9 mouse cellular contexts compared by ENCODE assay signal in genomic region chr3:84542450-84542849, GRCm38 (mm10). TPM values are rescaled to one million over a fixed set of nuclear protein-coding genes. Genes with fewer than 3 reads are reported as not detected.
DNase-seq lines count a peak whose midpoint lies in the region; ATAC-seq and TF ChIP-seq lines count a peak whose summit lies in the region.
"Not testable (repeated sequence)": the region's sequence is repeated elsewhere in the genome, so short reads cannot be mapped to it uniquely, and the experiment has no call there.
"Had no signal": no experiment of that assay in that cellular context is flagged by ENCODE, and none has a peak within 500 bp of the region (broad histone marks: within the 10 kb centered on the region; RNA-seq: fewer than 3 reads in every experiment).

No protein-coding gene starts in this region.

- TF ChIP-seq EP300 in CH12.LX (IDR thresholded peaks at IDR 0.05; ENCODE audit: low read length): not testable (repeated sequence)

- not testable (repeated sequence) for H3K9ac ChIP-seq in CH12.LX (ENCODE audit: insufficient read depth, low read depth); embryonic facial prominence, embryonic 14.5 days (ENCODE audit: low read depth, low read length)

- not testable (repeated sequence) for TF ChIP-seq POLR2A in CH12.LX (IDR thresholded peaks at IDR 0.05; ENCODE audit: low read depth, low read length); brain, embryonic 14.5 days (IDR thresholded peaks at IDR 0.05; ENCODE audit: borderline replicate concordance, extremely low read depth, insufficient read depth, insufficient read length, poor library complexity, severe bottlenecking); lung, adult 2 months (IDR thresholded peaks at IDR 0.05; ENCODE audit: borderline replicate concordance, extremely low read depth, low read depth, low read length)

- peak; percentile 43 for DNase-seq in CH12.LX (ENCODE audit: extremely low read depth)
- DNase-seq in brain, embryonic 14.5 days (ENCODE audit: low read depth): peak; percentile 64
- DNase-seq in embryonic facial prominence, embryonic 14.5 days (ENCODE audit: low spot score): peak; percentile 30
- peak; percentile 72 for DNase-seq in heart, postnatal 4 days
- peak; percentile 14 to 68 for DNase-seq in layer of hippocampus, adult 8-10 months (ENCODE audit: low spot score in 2 of 2)
- peak; percentile 66 for DNase-seq in lung, adult 2 months
- DNase-seq in retina, adult 2 months (ENCODE audit: low read depth, low spot score): peak; percentile 13
- peak; percentile 69 for DNase-seq in thymus, postnatal 14 days

- not testable (repeated sequence) for H3K27ac ChIP-seq in CH12.LX (ENCODE audit: insufficient read depth, low read depth); embryonic facial prominence, embryonic 14.5 days (replicated peaks; ENCODE audit: low read depth, low read length)

- H3K4me2 ChIP-seq in CH12.LX (ENCODE audit: insufficient read depth, low read depth, poor library complexity, severe bottlenecking); embryonic facial prominence, embryonic 14.5 days (ENCODE audit: low read depth, low read length): not testable (repeated sequence)

- dilution Hi-C loops in CH12.LX (cut with MboI; ENCODE audit: extremely low pct_ligation_motif_present, extremely low pct_unique_long_range_greater_than_20kb, low sequenced_read_pairs): not testable (repeated sequence)

- WGBS in embryonic facial prominence, embryonic 14.5 days: 11% methylated on average over 3 of the region's 3 CpGs
- WGBS in lung, adult 2 months: 12% methylated on average over 3 of the region's 3 CpGs

- not testable (repeated sequence) for H3K4me3 ChIP-seq in CH12.LX (replicated peaks in 1 of 3; ENCODE audit: low read depth in 2 of 3, low read length in 2 of 3, poor library complexity in 1 of 3); embryonic facial prominence, embryonic 14.5 days (ENCODE audit: low read depth, low read length); lung, adult 2 months (replicated peaks; ENCODE audit: extremely low read depth, low read depth, low read length)

- TF ChIP-seq CTCF in CH12.LX (conservative IDR thresholded peaks at IDR 0.05 in 1 of 2, IDR thresholded peaks at IDR 0.05 in 1 of 2; ENCODE audit: low read depth in 2 of 2, low read length in 2 of 2): peak in 1 of 2 experiments; percentile 84; a peak in 3 of 4 replicates
- peak; percentile 76; the same call in 1 of the 2 replicates for TF ChIP-seq CTCF in brain, embryonic 14.5 days (IDR thresholded peaks at IDR 0.05; ENCODE audit: borderline replicate concordance, extremely low read depth, insufficient read depth, insufficient read length)
- not testable (repeated sequence) for TF ChIP-seq CTCF in lung, adult 2 months (IDR thresholded peaks at IDR 0.05; ENCODE audit: insufficient read depth, low read length)

- in situ Hi-C loops in CH12.LX (cut with MboI; ENCODE audit: low pct_ligation_motif_present, low pct_unique_long_range_greater_than_20kb, low sequenced_read_pairs): loop anchor here (25.0 kb wide), 1 partner anchor 380 kb away; the partner anchor contains the start of genes Gm6525 and Mnd1

- not testable (repeated sequence) for H3K27me3 ChIP-seq in CH12.LX (replicated peaks); embryonic facial prominence, embryonic 14.5 days (replicated peaks; ENCODE audit: control insufficient read depth, insufficient read depth, low read length)

- H3K4me1 ChIP-seq in CH12.LX (ENCODE audit: control insufficient read depth in 1 of 2, insufficient read depth in 2 of 2); embryonic facial prominence, embryonic 14.5 days (ENCODE audit: control insufficient read depth, insufficient read depth, low read length); lung, adult 2 months (ENCODE audit: control insufficient read depth, insufficient read depth, low read length): not testable (repeated sequence)

- H3K79me2 ChIP-seq in CH12.LX (replicated peaks; ENCODE audit: control insufficient read depth, extremely low read depth, insufficient read depth, poor library complexity, severe bottlenecking): not testable (repeated sequence)

- peaks cover 0 to 17% of the 10 kb centered on the region in 2 experiments for H3K36me3 ChIP-seq in CH12.LX (replicated peaks in 1 of 2; ENCODE audit: control insufficient read depth in 1 of 2, insufficient read depth in 1 of 2, low read length in 1 of 2)
- H3K36me3 ChIP-seq in embryonic facial prominence, embryonic 14.5 days (ENCODE audit: control insufficient read depth, insufficient read depth, low read length): not testable (repeated sequence)

- not testable (repeated sequence) for H3K9me3 ChIP-seq in CH12.LX (replicated peaks; ENCODE audit: low read length); embryonic facial prominence, embryonic 14.5 days (ENCODE audit: control insufficient read depth, low read length)

- ATAC-seq in embryonic facial prominence, embryonic 14.5 days (ENCODE audit: low read depth): not testable (repeated sequence)

- peak; percentile 79 for TF ChIP-seq RAD21 in CH12.LX (IDR thresholded peaks at IDR 0.05; ENCODE audit: low read depth, low read length)

TF ChIP-seq in CH12.LX, 34 proteins besides CTCF, POLR2A, EP300 and RAD21:
- TF ChIP-seq IRF4 (IDR thresholded peaks at IDR 0.05; ENCODE audit: low read depth, low read length) (0 out of 2 replicates have a peak, but pooled peaks have one; percentile 14), SMC3 (IDR thresholded peaks at IDR 0.05; ENCODE audit: low read depth, low read length) (peak; percentile 73), ZC3H11A (IDR thresholded peaks at IDR 0.05; ENCODE audit: low read depth, low read length) (peak; percentile 25; the same call in 1 of the 2 replicates), BHLHE40 (IDR thresholded peaks at IDR 0.05; ENCODE audit: low read depth, low read length) (peak; percentile 75)

RNA-seq across cellular contexts. Expression of gene Arfip1, which starts 40.0 kb away (rescaled TPM):
- 29.6 and 36.2 TPM in 2 replicates for total RNA-seq in CH12.LX (2012; rRNA removed)
- 66.5 and 77.8 TPM in 2 replicates for total RNA-seq in CH12.LX (2014; rRNA removed)
- polyA plus RNA-seq in CH12.LX (2012; ENCODE audit: insufficient read length, low read depth): 34.1 and 36.8 TPM in 2 replicates
- 13.6 and 16.4 TPM in 2 replicates for polyA plus RNA-seq in brain, embryonic 14.5 days (2012; rRNA removed)
- polyA plus RNA-seq in embryonic facial prominence, embryonic 14.5 days (2014; fragmentation: Nextera tagmentation; extraction: Ambion mirVana): 55.3 and 56.5 TPM in 2 replicates
- total RNA-seq in heart, postnatal 4 days (2021): 10 to 100 TPM; 36.0 to 41.6 TPM
- total RNA-seq in layer of hippocampus, adult 8-10 months (2022): 10 to 100 TPM; 20.4 to 23.8 (median 20.6) TPM
- 9.4 and 14.2 TPM in 2 replicates for polyA plus RNA-seq in lung, adult 2 months (2012; rRNA removed)

RNA-seq across cellular contexts. Expression of gene Tigd4, which starts 50.9 kb away (rescaled TPM):
- total RNA-seq in CH12.LX (2012; rRNA removed) (not detected in 2 replicates), CH12.LX (2014; rRNA removed) (not detected in 2 replicates)
- polyA plus RNA-seq in CH12.LX (2012; ENCODE audit: insufficient read length, low read depth): not detected in 2 replicates
- polyA plus RNA-seq in brain, embryonic 14.5 days (2012; rRNA removed): 0.01 and 0.04 TPM in 2 replicates
- 2.0 and 2.7 TPM in 2 replicates for polyA plus RNA-seq in embryonic facial prominence, embryonic 14.5 days (2014; fragmentation: Nextera tagmentation; extraction: Ambion mirVana)
- under 1 TPM; 0.33 to 0.34 TPM for total RNA-seq in heart, postnatal 4 days (2021)
- total RNA-seq in layer of hippocampus, adult 8-10 months (2022): not detected
- polyA plus RNA-seq in lung, adult 2 months (2012; rRNA removed): 0.04 TPM in 1 of 2 replicates, not detected in the other
- polyA plus RNA-seq: neural tube, embryonic 13.5 days had no signal

Comparison
In these comparisons a context has a peak if more than half of its experiments do, and no peak if none do; other contexts are left out.
1. DNase-seq: peak in every context shown above with its lines; median percentile 72 in heart, postnatal 4 days; 69 in thymus, postnatal 14 days; 66 in lung, adult 2 months; 64 in brain, embryonic 14.5 days; 43 in CH12.LX; 41 in layer of hippocampus, adult 8-10 months; 30 in embryonic facial prominence, embryonic 14.5 days; 13 in retina, adult 2 months.